Mouse (Mus musculus) lung, postnatal 14 days (tissue): ENCODE measurements around the gene Kcnk10.

Source experiments
- DNase-seq: peaks from one replicate; pipeline ENCODE4 v3.0.0; 2021

Kcnk10 gene

GRCm38 (mm10) chr12:98505601-98506000 lies 72.5 kb downstream of the Kcnk10 start:
- no peak for DNase-seq

- DNase-seq, result no peak
These were observed 76.4 kb downstream of the Kcnk10 start for GRCm38 (mm10) chr12:98501528-98502280.

GRCm38 (mm10) chr12:98501045-98501444 lies 77.1 kb downstream of the Kcnk10 start:
- no peak for DNase-seq

GRCm38 (mm10) chr12:98481460-98481859 lies 96.7 kb downstream of the Kcnk10 start:
- DNase-seq, result no peak

GRCm38 (mm10) chr12:98481048-98481447 lies 97.1 kb downstream of the Kcnk10 start:
- DNase-seq, result no peak

- no peak for DNase-seq
These were observed 100.2 kb downstream of the Kcnk10 start for GRCm38 (mm10) chr12:98477673-98478461.

GRCm38 (mm10) chr12:98471232-98471631 lies 106.9 kb downstream of the Kcnk10 start:
- no peak for DNase-seq

- DNase-seq, result no peak
These were observed 108.0 kb downstream of the Kcnk10 start for GRCm38 (mm10) chr12:98470097-98470496.

- no peak for DNase-seq
These were observed 110.3 kb downstream of the Kcnk10 start for GRCm38 (mm10) chr12:98467793-98468192.

GRCm38 (mm10) chr12:98459889-98460288 lies 118.2 kb downstream of the Kcnk10 start:
- DNase-seq, result peak; percentile 10

GRCm38 (mm10) chr12:98458944-98459343 lies 119.2 kb downstream of the Kcnk10 start:
- no peak for DNase-seq

GRCm38 (mm10) chr12:98458516-98458915 lies 119.6 kb downstream of the Kcnk10 start:
- DNase-seq, result no peak

- DNase-seq, result no peak
These were observed 124.9 kb downstream of the Kcnk10 start for GRCm38 (mm10) chr12:98453161-98453560.

GRCm38 (mm10) chr12:98452646-98453045 lies 125.5 kb downstream of the Kcnk10 start:
- DNase-seq, result no peak

- DNase-seq, result no peak
These were observed 132.5 kb downstream of the Kcnk10 start for GRCm38 (mm10) chr12:98445637-98446036.

- DNase-seq, result no peak
These were observed 133.2 kb downstream of the Kcnk10 start for GRCm38 (mm10) chr12:98444860-98445259.

- DNase-seq, result no peak
These were observed 134.4 kb downstream of the Kcnk10 start for GRCm38 (mm10) chr12:98443754-98444153.

GRCm38 (mm10) chr12:98438080-98438479 lies 140.0 kb downstream of the Kcnk10 start:
- no peak for DNase-seq

GRCm38 (mm10) chr12:98430683-98431082 lies 147.4 kb downstream of the Kcnk10 start:
- no peak for DNase-seq

GRCm38 (mm10) chr12:98421340-98421739 lies 156.8 kb downstream of the Kcnk10 start:
- no peak for DNase-seq

- DNase-seq, result no peak
These were observed 158.3 kb downstream of the Kcnk10 start for GRCm38 (mm10) chr12:98419849-98420248.

GRCm38 (mm10) chr12:98409580-98409979 lies 168.5 kb downstream of the Kcnk10 start:
- no peak for DNase-seq

- DNase-seq, result no peak
These were observed 171.5 kb downstream of the Kcnk10 start for GRCm38 (mm10) chr12:98406598-98406997.

- DNase-seq, result no peak
These were observed 172.0 kb downstream of the Kcnk10 start for GRCm38 (mm10) chr12:98406076-98406475.
